Mouse (Mus musculus) embryonic facial prominence, embryonic 12.5 days (tissue): ENCODE measurements at regions not wholly inside any gene's neighbourhood (a gene's known extent, or its start where the extent isn't known, plus 50 kb on each side); places are given as distances from the start of the nearest gene placed in this dataset.
A peak's percentile ranks its signal among the peaks of the same experiment; 100 is the strongest.

ENCODE experiments used
- ATAC-seq: fragments of 200-750 bp; cut with Nextera tagmentation; 2 replicates; pipeline ENCODE4 v1.8.0; 2017; ENCODE audit not compliant: insufficient number of reproducible peaks, insufficient read depth, low FRiP score, low TSS enrichment
- H3K27ac ChIP-seq: fragments of 300-500 bp; sonication (generic); 2 replicates; pipeline ENCODE4 v1.5.1; 2016; ENCODE audit warnings: mild to moderate bottlenecking
- H3K27me3 ChIP-seq: fragments of 300-500 bp; sonication (generic); 2 replicates; pipeline ENCODE4 v1.6.1; 2016; ENCODE audit warnings: mild to moderate bottlenecking, moderate library complexity
- H3K36me3 ChIP-seq: fragments of 300-500 bp; sonication (generic); 2 replicates; pipeline ENCODE4 v1.6.1; 2016; ENCODE audit warnings: mild to moderate bottlenecking
- H3K4me1 ChIP-seq: fragments of 300-500 bp; sonication (generic); 2 replicates; pipeline ENCODE4 v1.6.1; 2016
- H3K4me2 ChIP-seq: fragments of 300-500 bp; sonication (generic); replicated peaks from 2 replicates; pipeline ENCODE4 v1.6.1; 2016; ENCODE audit warnings: mild to moderate bottlenecking, moderate library complexity
- H3K4me3 ChIP-seq: fragments of 300-500 bp; sonication (generic); 2 replicates; pipeline ENCODE4 v1.5.1; 2016; ENCODE audit warnings: mild to moderate bottlenecking
- H3K9ac ChIP-seq: fragments of 300-500 bp; sonication (generic); 2 replicates; pipeline ENCODE4 v1.6.1; 2016; ENCODE audit warnings: mild to moderate bottlenecking, moderate library complexity
- H3K9me3 ChIP-seq: fragments of 300-500 bp; sonication (generic); 2 replicates; pipeline ENCODE4 v1.6.1; 2016; ENCODE audit warnings: mild to moderate bottlenecking, moderate library complexity
- WGBS: fragments of 180-500 bp; shearing (Covaris S2); methylation state at CpG from one replicate; pipeline ENCODE4 v1.1.7; 2016; 5-methylcytosine and 5-hydroxymethylcytosine counted together

DNA sequence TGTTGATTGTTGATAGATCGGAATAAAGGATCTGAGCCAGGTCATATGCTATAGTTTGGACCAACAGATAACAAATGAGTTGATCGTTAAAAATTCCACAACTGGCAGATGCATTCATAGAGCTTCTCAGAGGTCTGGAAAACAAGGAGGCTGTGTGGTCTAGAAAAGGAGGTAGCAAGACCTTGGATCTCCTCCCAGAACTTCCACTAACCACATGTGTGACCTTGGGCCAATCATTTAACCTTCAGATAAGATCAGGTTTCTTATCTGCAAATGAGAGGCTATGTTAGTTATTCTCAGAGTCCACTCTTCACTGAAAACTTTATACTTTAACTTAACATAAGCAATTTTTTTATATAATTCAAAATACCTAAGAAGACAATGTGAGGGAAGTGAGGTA is 497.3 kb upstream of the Jag1 start:
- Histone ChIP-seq H3K4me1 (no peaks in the 10 kb centered on the region), H3K4me3 (no peak overlapping the region), H3K36me3 (no peaks in the 10 kb centered on the region), H3K27me3 (no peaks in the 10 kb centered on the region), H3K27ac (no peak overlapping the region), H3K4me2 (no peak overlapping the region), H3K9me3 (no peaks in the 10 kb centered on the region), H3K9ac (no peak overlapping the region)
- 94% methylated on average over 2 of the region's 2 CpGs for WGBS
- ATAC-seq, result no peak

GRCm38 (mm10) chr2:137608506-137608905 is 492.1 kb upstream of the Jag1 start:
- Histone ChIP-seq H3K4me3 (no peak overlapping the region), H3K4me1 (0 out of 2 replicates have a peak, but pooled peaks cover 3% of the 10 kb centered on the region), H3K9me3 (no peaks in the 10 kb centered on the region), H3K9ac (no peak overlapping the region), H3K36me3 (no peaks in the 10 kb centered on the region), H3K27me3 (no peaks in the 10 kb centered on the region), H3K27ac (no peak overlapping the region), H3K4me2 (no peak overlapping the region)
- ATAC-seq, result no peak
- WGBS, result 41% methylated on average over 6 of the region's 6 CpGs

DNA sequence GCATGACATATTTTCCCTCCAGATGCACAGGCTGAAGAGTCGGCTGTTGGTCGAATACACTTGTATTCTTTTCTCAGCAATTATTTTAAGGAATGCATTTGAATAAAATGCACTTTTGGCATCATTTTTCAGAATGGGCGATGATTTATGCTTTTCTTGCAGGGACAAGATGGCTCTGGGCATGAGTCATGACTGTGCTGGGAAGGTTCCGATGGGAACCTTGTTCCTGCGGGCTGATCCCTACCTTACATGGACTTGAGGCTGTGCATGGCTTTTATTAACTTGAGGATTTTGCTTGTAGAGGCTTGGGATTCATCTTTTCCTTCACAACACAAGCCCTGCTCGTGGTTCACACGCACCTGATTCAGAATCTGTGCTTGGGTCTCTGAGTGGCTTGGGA is 481.7 kb upstream of the Jag1 start:
- no peak overlapping the region for H3K4me2 ChIP-seq
- H3K36me3 ChIP-seq, result no peaks in the 10 kb centered on the region
- 82% methylated on average over 7 of the region's 7 CpGs for WGBS
- no peak overlapping the region for H3K4me3 ChIP-seq
- no peak overlapping the region for H3K27ac ChIP-seq
- no peaks in the 10 kb centered on the region for H3K4me1 ChIP-seq
- no peaks in the 10 kb centered on the region for H3K9me3 ChIP-seq
- no peaks in the 10 kb centered on the region for H3K27me3 ChIP-seq
- H3K9ac ChIP-seq, result no peak overlapping the region
- ATAC-seq, result no peak

- no peak overlapping the region for H3K4me3 ChIP-seq
- no peaks in the 10 kb centered on the region for H3K9me3 ChIP-seq
- H3K4me1 ChIP-seq, result no peaks in the 10 kb centered on the region
- H3K27ac ChIP-seq, result no peak overlapping the region
- 92% methylated on average over 4 of the region's 4 CpGs for WGBS
- H3K27me3 ChIP-seq, result no peaks in the 10 kb centered on the region
- no peak overlapping the region for H3K9ac ChIP-seq
- no peaks in the 10 kb centered on the region for H3K36me3 ChIP-seq
- ATAC-seq, result no peak
- no peak overlapping the region for H3K4me2 ChIP-seq
These were observed 478.1 kb upstream of the Jag1 start for GRCm38 (mm10) chr2:137594509-137594908.

- Histone ChIP-seq H3K4me2 (no peak overlapping the region), H3K27me3 (no peaks in the 10 kb centered on the region), H3K9me3 (no peaks in the 10 kb centered on the region), H3K36me3 (no peaks in the 10 kb centered on the region), H3K27ac (no peak overlapping the region), H3K4me3 (no peak overlapping the region), H3K4me1 (no peaks in the 10 kb centered on the region), H3K9ac (no peak overlapping the region)
- WGBS, result 76% methylated on average over 1 of the region's 1 CpGs
- ATAC-seq, result no peak
These were observed 475.1 kb upstream of the Jag1 start for GRCm38 (mm10) chr2:137591551-137591950.

- Histone ChIP-seq H3K27ac (0 out of 2 replicates have a peak overlapping the region, but pooled peaks have one; percentile 17), H3K4me1 (peaks cover 6% of the 10 kb centered on the region; the same call in 1 of the 2 replicates), H3K9ac (no peak overlapping the region), H3K36me3 (no peaks in the 10 kb centered on the region), H3K9me3 (no peaks in the 10 kb centered on the region), H3K27me3 (no peaks in the 10 kb centered on the region), H3K4me2 (no peak overlapping the region), H3K4me3 (no peak overlapping the region)
- 4% methylated on average over 2 of the region's 2 CpGs for WGBS
- ATAC-seq, result no peak
These were observed 465.0 kb upstream of the Jag1 start for GRCm38 (mm10) chr2:137581491-137581890.

- H3K4me1 ChIP-seq, result 0 out of 2 replicates have a peak, but pooled peaks cover 5% of the 10 kb centered on the region
- WGBS, result 76% methylated on average over 3 of the region's 3 CpGs
- no peaks in the 10 kb centered on the region for H3K36me3 ChIP-seq
These were observed 459.3 kb upstream of the Jag1 start for GRCm38 (mm10) chr2:137575750-137576149.

GRCm38 (mm10) chr2:137574845-137575449 is 458.5 kb upstream of the Jag1 start:
- Histone ChIP-seq H3K9ac (no peak overlapping the region), H3K36me3 (no peaks in the 10 kb centered on the region), H3K4me3 (no peak overlapping the region), H3K9me3 (no peaks in the 10 kb centered on the region), H3K4me1 (0 out of 2 replicates have a peak, but pooled peaks cover 9% of the 10 kb centered on the region), H3K27ac (no peak overlapping the region), H3K27me3 (no peaks in the 10 kb centered on the region), H3K4me2 (no peak overlapping the region)
- ATAC-seq, result no peak
- WGBS, result 41% methylated on average over 4 of the region's 4 CpGs

More at GRCm38 (mm10) chr2:137575750-137576149, 459.3 kb upstream of the Jag1 start:
- Histone ChIP-seq H3K4me3 (no peak overlapping the region), H3K27me3 (no peaks in the 10 kb centered on the region), H3K27ac (no peak overlapping the region), H3K9me3 (no peaks in the 10 kb centered on the region), H3K9ac (no peak overlapping the region), H3K4me2 (no peak overlapping the region)
- no peak for ATAC-seq

DNA sequence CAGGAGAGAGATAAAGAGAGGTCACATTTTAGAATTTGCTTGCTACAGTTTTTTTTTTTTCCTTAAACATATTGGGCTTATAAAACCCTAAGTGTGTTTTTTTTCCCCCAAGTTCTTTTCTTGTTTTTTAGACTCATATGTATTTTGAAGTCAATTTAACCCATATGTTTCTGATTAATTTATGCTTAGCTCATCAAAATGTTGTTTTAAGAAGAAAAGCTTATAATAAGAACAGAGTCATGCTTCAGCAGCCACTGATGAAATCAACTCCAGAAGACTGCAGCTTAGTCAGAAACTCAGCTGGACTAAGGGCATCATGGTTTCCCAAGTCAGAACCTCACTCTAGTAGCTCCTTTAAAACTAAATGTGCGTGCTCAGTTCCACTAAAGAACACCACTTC is 454.7 kb upstream of the Jag1 start:
- no peaks in the 10 kb centered on the region for H3K27me3 ChIP-seq
- no peak overlapping the region for H3K4me2 ChIP-seq
- no peaks in the 10 kb centered on the region for H3K36me3 ChIP-seq
- no peak overlapping the region for H3K9ac ChIP-seq
- 53% methylated on average over 1 of the region's 1 CpGs for WGBS
- H3K4me3 ChIP-seq, result no peak overlapping the region
- H3K27ac ChIP-seq, result no peak overlapping the region
- ATAC-seq, result no peak
- 0 out of 2 replicates have a peak, but pooled peaks cover 9% of the 10 kb centered on the region for H3K4me1 ChIP-seq
- H3K9me3 ChIP-seq, result no peaks in the 10 kb centered on the region

GRCm38 (mm10) chr2:137566619-137567018 is 450.2 kb upstream of the Jag1 start:
- Histone ChIP-seq H3K4me1 (0 out of 2 replicates have a peak, but pooled peaks cover 9% of the 10 kb centered on the region), H3K36me3 (no peaks in the 10 kb centered on the region), H3K27me3 (no peaks in the 10 kb centered on the region), H3K9ac (no peak overlapping the region), H3K4me2 (no peak overlapping the region), H3K9me3 (no peaks in the 10 kb centered on the region), H3K4me3 (no peak overlapping the region), H3K27ac (no peak overlapping the region)
- 90% methylated on average over 3 of the region's 3 CpGs for WGBS
- no peak for ATAC-seq

DNA sequence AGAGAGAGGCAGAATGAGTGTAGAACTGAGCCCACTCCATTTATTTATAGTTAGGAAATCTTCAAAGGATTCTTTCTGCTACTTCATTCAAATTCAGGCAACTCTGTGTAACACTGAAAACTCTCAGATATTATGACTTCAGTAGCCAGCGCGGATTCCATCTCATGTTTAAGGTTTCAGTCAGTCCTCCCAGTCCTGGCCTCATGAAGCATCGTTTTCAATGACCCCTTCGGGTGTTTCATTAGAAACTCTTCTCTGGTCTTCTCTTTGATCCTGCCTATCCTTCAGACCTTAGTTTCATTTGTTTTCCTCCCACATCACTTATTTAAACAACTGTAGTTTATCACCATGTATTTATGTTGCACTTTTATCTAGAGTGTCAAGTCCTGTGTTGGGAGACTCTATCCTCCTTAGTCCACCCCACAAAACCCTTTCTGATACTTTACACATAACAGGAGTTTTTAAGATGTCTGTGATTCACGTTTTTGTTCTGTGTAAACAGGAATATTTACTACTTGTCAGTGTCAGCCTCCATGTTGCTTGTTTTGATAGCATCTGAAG is 447.7 kb upstream of the Jag1 start:
- Histone ChIP-seq H3K9ac (no peak overlapping the region), H3K27me3 (no peaks in the 10 kb centered on the region), H3K9me3 (no peaks in the 10 kb centered on the region), H3K4me2 (no peak overlapping the region), H3K27ac (no peak overlapping the region), H3K36me3 (no peaks in the 10 kb centered on the region), H3K4me3 (no peak overlapping the region), H3K4me1 (0 out of 2 replicates have a peak, but pooled peaks cover 4% of the 10 kb centered on the region)
- ATAC-seq, result no peak
- 66% methylated on average over 5 of the region's 5 CpGs for WGBS

DNA sequence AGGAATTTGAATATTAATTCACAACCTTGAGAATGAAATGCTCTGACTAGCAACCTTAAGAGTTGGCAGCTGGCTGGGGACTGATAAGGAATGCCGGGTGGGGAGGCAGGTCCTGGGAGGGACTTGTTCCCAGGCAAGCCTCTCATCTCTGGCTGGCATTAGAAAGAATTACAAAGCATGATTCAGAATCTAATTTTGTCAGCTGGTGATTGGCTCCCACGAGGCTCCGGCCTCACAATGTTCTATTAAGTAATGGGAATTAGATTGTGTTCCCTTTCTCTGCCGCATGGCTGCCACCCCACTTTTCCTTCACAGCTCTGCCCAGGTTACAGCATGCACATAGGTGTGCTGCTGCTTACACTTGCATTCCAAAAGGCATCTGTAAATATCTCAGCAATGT is 443.9 kb upstream of the Jag1 start:
- Histone ChIP-seq H3K4me3 (no peak overlapping the region), H3K9ac (no peak overlapping the region), H3K36me3 (no peaks in the 10 kb centered on the region), H3K9me3 (no peaks in the 10 kb centered on the region), H3K27me3 (no peaks in the 10 kb centered on the region), H3K4me1 (0 out of 2 replicates have a peak, but pooled peaks cover 4% of the 10 kb centered on the region), H3K4me2 (no peak overlapping the region), H3K27ac (no peak overlapping the region)
- WGBS, result 47% methylated on average over 4 of the region's 4 CpGs
- ATAC-seq, result no peak
